Mouse (Mus musculus) mouse trophoblast stem cell (cell line): ENCODE measurements around the gene Dock2.
"Not testable (repeated sequence)": the region's sequence is repeated elsewhere in the genome, so short reads cannot be mapped to it uniquely, and the experiment has no call there.

Experiments used
- in situ Hi-C, 2 experiments: fragments of 300-500 bp; cut with MseI, MboI; formaldehyde crosslinking; loops; 2 replicates in 1 of 2; 3 replicates in 1 of 2; pipeline ENCODE4 v1.15.1; 2025

Dock2 gene

DNA sequence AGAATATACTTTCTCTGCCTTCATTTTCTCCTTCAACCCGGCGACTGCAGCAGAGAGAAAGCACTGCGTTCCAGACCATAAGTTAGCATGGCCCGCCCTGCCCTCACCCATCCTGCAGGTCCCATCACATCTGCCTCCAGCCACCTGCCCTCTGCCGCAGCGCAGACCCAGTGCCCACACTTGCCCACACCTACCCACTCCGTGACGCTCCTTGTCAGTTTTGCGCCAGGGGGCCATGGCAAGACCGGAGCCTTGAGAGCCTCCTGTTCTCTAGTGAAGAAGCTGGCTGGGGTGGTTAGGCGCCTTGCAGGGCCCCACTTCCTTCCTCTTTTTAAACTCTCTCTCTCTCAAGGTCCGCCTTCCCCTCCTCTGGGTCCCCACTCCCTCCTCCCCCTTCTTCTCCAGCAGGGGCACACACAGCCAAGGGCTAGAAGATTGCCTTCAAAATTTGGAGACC, at the start of gene Dock2:
Gene Dock2 (minus strand): TSS at position 306 of the 457 bp plus-strand sequence.
- in situ Hi-C loops: no loop called here

DNA sequence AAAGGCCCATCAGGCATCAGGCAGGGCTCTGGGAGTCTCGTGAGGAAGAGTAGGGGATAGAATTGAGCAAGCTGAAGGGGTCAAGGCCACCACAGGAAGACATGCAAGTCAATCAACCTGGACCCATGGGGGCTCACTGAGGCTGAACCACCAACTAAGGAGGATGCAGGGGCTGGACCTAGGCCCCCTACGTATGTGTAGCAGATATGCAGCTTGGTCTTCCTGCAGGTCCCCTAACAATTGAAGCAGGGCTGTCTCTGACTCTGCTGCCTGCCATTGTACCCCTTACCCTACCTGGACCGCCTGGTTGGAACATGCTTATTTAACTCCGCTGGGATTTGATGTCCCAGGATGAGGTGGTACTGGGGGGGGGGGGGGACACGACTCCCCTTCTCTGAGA, 49.0 kb upstream of the Dock2 start:
- in situ Hi-C loops: loop anchor here in 1 of 2 experiments (25.0 kb wide), 1 partner anchor 830 kb away; no protein-coding TSS in a partner anchor

DNA sequence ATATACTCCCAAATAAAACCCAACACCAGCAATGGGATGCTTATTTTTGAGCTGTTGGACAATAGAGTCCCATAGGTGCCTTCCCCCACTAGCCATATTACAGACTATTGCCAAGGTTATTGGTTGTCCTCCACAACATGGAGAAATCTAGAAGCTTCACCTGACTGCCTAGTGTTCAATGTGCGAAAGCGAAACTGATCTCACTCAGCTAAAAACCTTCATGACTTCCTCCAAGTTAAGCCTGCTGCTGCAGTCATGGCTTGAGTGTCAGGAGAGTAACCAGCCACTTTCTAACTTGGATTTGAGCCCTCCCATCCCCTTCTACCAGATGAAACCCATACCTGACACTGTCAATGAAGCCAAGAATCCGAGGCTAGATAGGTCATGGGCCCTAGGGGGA, 44.1 kb upstream of the Dock2 start:
- in situ Hi-C loops: loop anchor here in 1 of 2 experiments (25.0 kb wide), 1 partner anchor 834 kb away; no protein-coding TSS in a partner anchor

DNA sequence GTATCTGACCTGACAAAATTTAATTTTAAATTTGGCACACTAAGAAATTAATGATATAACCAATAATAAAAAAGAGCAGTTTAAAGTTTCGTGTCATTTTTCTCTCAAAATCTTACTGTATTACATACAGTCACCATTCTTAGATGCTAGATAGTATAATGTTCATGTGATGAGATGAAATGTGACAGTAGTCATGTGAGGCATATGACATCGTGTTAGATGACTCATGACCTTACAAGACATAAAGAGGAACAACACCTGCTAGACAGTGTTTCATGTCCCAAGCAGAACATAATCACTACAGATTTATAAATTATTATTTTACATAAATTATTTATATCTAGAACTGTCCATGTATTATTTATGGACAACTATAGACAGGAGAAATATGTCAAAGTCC, 43.2 kb upstream of the Dock2 start:
- in situ Hi-C loops: loop anchor here in 1 of 2 experiments (25.0 kb wide), 1 partner anchor 835 kb away; no protein-coding TSS in a partner anchor

DNA sequence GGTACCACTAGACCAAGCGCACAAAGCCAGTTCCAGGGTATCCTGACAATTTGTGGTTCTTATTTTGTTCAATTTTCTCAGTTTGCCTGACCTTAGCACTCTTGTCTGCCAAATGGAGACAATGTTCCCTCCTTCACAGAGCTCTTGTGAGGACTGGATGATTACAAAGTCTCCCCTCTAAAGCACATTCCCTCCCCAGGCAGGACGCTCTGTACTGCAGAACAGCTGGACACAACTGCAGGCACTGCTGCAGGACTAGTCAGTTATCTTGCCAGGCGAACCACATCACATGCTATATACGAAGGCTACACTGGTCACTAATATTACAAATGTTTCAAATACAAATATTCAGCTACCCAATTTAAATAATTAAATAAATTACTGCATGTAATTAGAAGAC, 41.1 kb upstream of the Dock2 start:
- in situ Hi-C loops: loop anchor here in 1 of 2 experiments (25.0 kb wide), 1 partner anchor 838 kb away; no protein-coding TSS in a partner anchor

DNA sequence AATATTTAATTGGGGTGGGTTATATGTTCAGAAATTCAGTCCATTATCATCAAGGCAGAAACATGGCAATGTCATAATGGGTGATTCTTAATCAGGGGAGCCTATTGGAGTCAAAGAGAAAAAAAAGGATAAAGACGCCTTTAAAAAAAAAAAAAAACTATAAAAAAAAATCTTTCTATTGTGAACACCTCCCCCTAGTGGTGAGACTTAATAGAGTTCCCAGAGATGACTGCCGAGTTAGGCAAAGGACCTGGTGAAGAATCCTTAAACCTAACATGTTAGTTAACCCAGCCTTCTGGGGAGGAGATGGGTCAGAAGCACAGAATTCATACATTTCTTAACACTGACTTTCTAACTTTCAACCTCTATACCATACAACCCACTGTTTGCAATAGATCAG, 31.1 kb upstream of the Dock2 start:
- in situ Hi-C loops: no loop called here

DNA sequence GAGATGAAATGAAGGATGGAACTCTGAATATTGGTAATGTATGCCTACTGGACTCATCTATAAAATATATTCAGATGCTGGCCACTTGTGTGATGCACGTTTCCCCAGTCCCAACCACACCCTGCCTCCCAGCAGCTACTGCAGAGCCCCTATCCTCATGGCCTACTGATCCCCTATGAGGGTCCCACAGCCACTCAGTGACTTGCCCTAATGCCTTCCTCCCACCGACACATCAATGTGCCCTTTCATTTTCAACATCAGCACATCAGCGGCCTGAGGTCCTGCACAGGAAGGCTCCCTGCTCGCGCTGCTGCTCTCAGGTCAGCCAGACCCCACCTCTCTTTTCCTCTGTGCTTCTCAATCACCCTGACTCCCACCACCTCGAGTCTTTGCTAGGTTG, 30.6 kb upstream of the Dock2 start:
- in situ Hi-C loops: no loop called here

DNA sequence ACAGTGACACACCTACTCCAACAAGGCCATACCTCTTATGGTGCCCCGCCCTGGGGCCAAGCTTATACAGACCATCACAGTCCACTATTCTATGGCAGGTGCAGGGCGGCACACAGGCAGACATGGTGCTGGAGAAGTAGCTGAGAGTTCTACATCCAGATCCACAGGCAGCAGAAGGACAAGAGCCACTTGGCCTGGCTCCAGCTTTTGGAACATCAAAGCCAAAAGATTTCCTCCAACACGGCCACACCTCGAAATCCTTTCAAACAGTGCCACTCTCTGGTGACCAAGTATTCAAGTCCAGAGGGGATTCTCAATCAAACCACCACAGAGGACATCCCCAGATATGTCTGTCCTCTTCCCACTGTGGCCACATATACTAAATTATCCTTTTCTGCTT, 21.3 kb upstream of the Dock2 start:
- in situ Hi-C loops: not testable (repeated sequence)

DNA sequence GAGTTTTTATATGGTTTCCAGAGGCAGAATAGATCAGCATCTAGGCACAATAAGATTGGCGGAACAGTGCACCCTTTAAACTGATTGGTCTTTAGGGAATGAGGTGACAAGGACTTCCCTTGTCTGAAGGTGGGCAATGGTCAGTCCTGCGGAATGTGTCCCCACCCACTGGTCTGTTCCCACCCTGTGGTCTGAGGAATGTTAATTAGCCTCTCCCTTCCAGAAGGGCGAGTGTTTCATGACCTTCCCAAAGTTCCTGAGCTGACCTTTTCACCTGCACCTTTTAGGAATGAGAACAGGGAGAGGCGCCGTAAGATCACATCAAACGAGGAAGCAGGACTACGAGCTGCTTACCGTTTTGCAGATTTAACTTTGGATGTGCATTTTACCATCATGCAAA, 14.4 kb upstream of the Dock2 start:
- in situ Hi-C loops: loop anchor here in 1 of 2 experiments (10.0 kb wide), 1 partner anchor 563 kb away; no protein-coding TSS in a partner anchor

DNA sequence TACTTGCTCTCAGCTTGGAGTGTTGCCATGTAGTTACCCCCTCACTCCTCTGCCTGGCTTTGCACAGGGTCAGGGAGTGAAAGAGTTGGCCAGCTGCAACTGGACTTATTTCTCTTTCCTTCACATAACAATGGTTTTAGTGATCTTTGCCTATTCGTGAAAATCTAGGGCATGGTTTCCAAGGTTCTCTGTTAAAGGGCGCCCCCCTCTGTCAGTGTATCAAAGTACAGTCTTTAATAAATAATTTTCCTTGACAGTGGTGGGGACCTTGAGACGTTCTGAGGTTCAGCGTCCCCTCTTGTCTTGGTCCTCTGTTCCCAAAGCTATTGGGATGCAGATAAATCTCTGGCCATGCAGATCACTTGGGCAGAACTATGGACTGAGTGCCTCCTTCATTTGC, 12.4 kb upstream of the Dock2 start:
- in situ Hi-C loops: loop anchor here in 1 of 2 experiments (10.0 kb wide), 1 partner anchor 561 kb away; no protein-coding TSS in a partner anchor

DNA sequence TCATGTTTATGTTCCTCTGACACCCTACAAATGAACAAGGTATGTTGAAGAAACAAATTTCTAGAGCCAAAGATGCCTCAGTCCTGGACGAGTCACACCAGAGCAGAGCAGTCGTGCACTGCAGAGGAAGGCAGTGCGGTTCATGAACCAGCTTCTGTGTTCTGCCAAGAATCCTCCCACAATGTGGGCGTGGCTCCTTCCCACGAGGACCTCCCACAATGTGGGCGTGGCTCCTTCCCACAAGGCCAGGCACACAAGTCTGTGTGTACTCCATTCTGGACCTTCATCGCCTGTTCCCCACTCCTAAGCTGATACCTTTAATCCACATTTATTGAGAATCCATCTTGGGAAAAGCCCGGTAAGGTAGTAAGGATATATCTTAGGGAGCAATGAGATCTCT, 8.2 kb upstream of the Dock2 start:
- in situ Hi-C loops: loop anchor here in 1 of 2 experiments (10.0 kb wide), 1 partner anchor 557 kb away; no protein-coding TSS in a partner anchor

DNA sequence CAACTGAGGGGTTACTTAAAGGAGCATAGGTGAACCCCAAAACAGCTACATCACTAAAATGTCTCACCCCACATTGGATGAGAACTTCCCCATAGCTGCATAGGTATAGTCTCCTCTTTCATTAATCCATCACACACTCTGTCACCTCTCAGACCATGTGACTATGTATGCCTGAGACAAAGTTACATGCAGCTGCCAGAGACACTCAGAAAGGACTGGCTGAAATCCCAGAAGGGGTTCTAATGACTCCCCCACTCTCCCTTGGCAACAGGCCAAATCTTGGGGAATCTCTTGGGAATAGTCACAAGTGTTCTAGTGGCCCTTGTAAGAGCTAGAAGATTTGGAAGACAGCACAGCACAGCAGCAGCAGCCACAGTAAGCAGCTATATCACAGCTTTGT, 1.2 kb upstream of the Dock2 start:
- in situ Hi-C loops: no loop called here

DNA sequence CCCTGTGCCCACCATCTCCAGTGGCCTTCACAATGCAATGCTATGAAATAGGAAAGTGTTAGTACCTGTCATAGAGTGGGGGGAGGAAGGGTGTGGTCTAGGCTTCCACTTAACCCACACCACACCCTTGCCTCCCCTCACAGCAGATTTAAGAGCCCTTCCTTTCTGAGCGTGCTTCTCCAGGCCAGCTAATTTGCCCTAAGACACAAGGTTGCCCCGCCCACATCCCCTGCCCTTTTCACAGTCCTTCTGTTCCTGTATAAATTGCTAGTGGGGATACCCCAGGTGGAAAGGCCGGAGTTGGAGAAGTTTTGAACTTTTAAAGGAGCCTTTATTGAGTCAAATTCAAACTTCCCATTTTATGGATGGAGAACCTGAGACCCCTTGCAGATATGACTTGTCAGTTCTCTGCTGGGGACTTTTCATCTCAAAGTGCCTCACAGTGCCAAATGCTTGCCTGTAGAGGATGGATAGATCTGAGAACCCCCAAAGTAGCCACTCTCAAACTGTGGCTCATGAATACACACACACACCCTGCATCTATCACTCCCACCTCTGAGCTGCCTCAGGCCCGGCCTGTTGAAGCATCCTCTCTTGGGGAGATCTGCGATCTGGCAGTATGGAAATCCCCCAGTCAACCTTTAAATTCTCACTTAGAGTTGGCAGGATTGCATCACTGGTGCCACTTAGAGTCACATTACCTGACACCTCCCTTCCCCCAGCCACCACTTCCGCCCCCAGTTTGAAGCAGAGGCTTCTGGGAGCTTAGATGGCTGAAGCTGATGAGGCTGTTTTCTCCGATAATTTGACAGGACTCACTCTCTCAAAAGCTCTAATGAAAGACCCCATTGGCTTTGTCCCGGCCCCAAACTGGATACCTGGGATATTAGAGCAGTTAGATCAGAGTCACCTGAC, 919 bp downstream of the Dock2 start:
- in situ Hi-C loops: no loop called here

DNA sequence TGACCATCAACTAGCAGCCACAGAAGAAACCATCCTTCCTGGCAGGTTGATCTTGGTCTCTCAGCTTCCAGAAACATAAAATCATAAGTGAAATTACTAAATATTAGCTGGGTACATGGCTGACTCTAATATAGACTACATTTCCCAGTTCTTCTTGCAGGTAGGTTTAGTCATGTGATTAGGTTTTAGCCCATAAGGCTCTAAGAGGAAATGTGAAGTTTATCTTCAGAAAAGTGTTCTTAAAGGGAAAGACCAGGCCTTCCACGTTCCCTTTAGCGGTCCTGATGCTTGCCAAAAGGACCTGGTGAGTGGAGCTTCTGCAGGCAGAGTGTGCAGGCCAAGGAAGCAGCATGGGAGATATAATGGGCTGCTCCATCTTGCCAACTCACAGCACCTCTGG, 2.9 kb downstream of the Dock2 start:
- in situ Hi-C loops: no loop called here

DNA sequence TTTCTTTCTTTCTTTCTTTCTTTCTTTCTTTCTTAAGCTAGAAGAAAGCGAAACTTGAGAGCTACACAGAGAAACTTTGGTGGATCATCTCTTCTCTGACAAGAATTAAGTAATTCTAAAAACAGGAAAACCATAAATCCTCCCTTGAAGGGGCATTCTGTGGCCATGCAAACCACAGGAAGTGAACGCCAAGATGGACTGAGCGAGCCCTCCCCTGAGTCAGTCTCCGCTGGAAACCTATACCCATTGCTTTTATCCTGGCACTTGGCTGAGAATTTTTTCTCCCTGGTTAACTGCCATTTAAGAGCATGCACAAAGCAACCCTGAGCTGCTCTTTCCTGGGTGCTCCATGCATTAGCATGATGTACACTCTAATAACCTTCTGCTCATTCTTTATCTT, 3.7 kb downstream of the Dock2 start:
- in situ Hi-C loops: no loop called here

DNA sequence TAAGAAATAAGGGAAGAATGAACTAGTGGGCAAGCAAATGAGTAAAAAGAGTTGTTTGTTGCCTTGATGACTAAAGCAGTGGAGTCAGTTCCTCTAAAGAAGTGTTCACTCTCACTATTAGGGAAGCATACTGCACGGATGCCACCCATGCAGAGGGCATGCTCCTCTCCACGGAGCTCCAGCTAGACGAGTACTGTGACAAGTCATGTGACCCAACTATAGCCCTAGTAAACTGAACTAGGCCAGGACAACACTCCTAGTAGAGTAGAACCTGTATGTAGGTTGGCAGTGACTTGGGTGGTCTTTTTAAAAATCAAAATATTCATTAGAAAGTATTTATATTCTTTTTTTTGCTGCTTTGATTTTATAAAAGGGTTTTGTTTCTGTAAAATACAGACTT, 5.3 kb downstream of the Dock2 start:
- in situ Hi-C loops: no loop called here

DNA sequence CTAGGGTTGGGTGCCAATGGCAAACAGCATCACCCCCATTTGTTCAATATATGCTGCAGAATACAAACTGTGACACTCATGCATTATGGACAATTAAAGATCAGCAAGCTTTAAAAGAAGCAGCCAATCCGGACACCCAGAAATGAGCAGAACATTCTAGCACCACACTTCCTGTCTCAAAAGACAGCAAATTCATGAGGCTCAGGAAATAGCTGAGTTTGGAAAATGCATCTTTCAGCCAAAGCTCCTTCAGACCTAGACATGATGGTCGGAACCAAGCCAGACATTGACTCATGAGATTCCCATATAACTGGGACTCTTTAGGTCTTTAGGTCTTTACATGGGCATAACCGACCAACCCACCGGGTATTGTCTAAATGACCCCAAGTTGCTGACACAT, 6.2 kb downstream of the Dock2 start:
- in situ Hi-C loops: no loop called here

DNA sequence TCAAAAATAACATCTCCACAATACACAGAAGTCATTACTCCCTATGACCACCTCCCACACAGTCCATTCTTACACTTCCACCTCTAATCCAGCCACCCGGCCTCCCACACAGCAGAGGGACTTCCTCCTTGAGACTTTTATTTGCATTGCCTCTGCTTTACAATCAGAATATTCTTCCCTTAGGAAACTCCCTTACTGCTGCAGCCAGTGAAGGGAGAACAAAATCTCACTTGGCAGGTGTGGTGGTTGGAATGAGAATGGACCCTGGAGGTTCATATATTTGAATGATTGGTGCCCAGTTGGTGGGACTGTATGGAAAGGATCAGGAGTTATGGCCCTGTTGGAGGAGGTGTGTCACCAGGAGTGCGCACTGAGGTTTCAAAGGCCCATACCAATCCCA, 7.6 kb downstream of the Dock2 start:
- in situ Hi-C loops: no loop called here

DNA sequence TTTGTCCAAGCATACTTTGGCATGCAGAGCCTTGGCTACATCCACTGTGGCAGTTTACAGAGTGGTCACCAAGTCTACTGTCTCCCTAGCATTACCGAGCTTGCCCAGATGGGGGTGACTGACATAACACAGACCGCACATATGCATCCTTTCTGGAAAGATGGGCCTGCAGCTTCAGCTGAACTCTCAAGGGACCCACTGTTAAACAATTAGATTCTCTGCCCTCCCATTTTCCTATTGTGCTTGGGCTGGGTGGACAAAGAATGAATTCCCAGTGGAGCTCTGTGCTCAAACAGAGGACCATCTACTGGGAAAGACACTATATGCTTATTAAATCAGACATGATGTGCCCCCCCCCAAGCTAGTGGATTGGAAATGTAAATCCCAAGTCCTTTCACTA, 9.1 kb downstream of the Dock2 start:
- in situ Hi-C loops: no loop called here

DNA sequence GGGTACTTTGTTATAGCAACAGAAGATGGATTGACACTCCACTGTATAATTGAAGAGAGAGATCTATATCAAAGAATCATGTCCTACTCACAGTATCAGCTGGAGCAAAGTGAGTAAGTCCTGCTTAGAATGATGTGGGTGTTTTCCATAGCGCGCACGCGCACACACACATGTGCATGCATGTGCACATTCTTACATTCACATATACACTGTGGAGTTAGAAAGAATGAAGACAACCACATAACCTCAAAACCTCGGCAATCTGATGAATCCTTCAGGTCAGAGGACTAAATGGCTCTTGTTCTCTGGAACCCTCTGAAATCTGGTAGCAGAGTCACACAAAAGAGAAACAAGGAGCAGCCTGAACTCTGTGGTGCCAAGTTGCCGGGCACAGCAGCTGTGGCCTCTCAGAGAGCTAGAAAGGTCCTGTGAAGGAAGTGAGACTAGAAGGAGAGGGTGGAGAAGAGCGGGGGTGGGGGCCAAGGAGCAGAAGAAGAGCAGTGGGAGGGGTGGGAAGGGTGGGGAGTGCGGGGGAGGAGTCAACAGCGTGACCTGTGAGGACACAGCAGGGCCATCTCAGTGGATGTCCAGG, 10.3 kb downstream of the Dock2 start:
- in situ Hi-C loops: no loop called here

DNA sequence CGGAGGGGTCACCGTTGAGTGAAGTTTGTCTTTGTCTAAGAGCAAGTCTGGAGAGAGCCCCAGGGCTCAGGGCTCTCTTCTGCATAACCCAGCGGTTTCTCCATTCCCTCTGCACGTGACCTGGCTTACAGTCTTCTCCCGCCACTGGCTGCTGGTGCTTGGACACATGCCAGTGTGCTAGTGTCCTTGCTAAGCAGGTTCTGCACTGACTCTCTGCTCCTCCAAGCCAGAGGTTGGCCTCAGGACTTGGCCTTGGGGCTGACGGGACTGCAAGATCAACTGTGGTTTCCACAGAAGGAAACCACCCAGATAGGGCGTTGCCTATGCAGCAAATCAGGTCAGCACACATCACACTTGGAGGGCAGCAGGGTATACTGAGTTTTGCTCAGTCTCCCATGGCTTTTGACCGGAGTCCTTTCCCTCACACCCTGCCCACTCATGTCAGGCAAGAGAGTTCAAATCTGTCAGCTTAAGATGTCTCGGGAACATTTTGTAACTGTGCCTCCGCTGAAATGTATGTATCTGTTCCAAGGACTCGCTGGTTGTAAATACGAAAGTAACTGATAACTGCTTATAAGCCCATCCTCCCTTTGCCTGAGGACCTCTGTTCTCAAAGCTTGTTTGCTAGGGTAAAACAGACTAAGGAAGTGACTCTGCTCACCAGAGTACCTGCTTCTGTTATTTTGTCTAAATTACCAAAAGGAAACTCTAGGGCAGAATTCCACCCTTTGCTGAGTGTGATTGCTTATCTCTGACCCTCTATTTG, 12.3 kb downstream of the Dock2 start:
- in situ Hi-C loops: no loop called here

DNA sequence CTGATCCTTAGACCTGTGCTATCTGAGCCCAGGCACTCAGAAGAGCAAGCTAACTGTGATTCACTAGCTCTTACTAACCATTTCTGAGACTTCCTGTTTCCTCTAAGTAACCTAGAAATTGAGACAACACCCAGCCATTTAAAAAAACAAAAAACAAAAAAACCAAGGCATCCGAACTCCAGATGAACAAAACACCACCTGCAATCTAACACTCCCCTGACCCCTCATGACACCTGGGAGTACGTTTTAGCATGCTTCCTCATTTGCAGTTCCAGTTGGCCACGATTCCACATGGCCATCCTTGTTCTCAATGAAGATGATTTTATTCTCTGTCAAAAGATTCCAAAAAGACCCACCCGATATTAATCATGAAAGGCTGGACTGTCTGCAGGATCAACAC, 13.0 kb downstream of the Dock2 start:
- in situ Hi-C loops: no loop called here
